Mouse (Mus musculus) CH12.LX (cell line): ENCODE measurements around the gene Ccdc3.

ENCODE experiments used
- ELF1 ChIP-seq: IDR thresholded peaks from 2 replicates; pipeline ENCODE4 v1.6.1; 2014; ENCODE audit warnings: low read depth, mild to moderate bottlenecking, inconsistent platforms, low read length, improper control_type of control experiment
- EP300 ChIP-seq: IDR thresholded peaks from 2 replicates; pipeline ENCODE4 v1.6.1; 2011; ENCODE audit warnings: low read length, improper control_type of control experiment
- MAX ChIP-seq: IDR thresholded peaks from 2 replicates; pipeline ENCODE4 v1.6.1; 2011; ENCODE audit warnings: low read length, improper control_type of control experiment
- SIN3A ChIP-seq: IDR thresholded peaks from 2 replicates; pipeline ENCODE4 v1.6.1; 2012; ENCODE audit warnings: low read length, improper control_type of control experiment, inconsistent platforms
- TBP ChIP-seq: conservative IDR thresholded peaks from 2 replicates; pipeline ENCODE4 v1.6.1; 2011; ENCODE audit warnings: low read depth, low read length, improper control_type of control experiment
- ZMIZ1 ChIP-seq: IDR thresholded peaks from 2 replicates; pipeline ENCODE4 v1.6.1; 2012; ENCODE audit warnings: low read depth, mild to moderate bottlenecking, inconsistent platforms, low read length, improper control_type of control experiment

GRCm38 (mm10) chr2:5249969-5250368 lies 112.4 kb downstream of the Ccdc3 start:
- no peak for TF ChIP-seq MAX
- no peak for TF ChIP-seq ZMIZ1
- no peak for TF ChIP-seq EP300
- no peak for TF ChIP-seq ELF1
- TF ChIP-seq TBP: no peak
- no peak for TF ChIP-seq SIN3A
